Mouse (Mus musculus) cerebellum, adult 9-10 months (tissue): ENCODE data around the gene St6gal2.
A peak's percentile ranks its signal among the peaks of the same experiment; 100 is the strongest.

ENCODE experiments used
- DNase-seq: peaks from one replicate; pipeline ENCODE4 v3.0.0; 2022

The St6gal2 gene

GRCm38 (mm10) chr17:55445250-55446184 is at the start of gene St6gal2:
St6gal2 (plus strand) TSS chr17:55445382.
- DNase-seq: no peak

GRCm38 (mm10) chr17:55406043-55406442 is 39.1 kb upstream of the St6gal2 start:
- no peak for DNase-seq

- no peak for DNase-seq
Measured at GRCm38 (mm10) chr17:55416519-55416918, 28.7 kb upstream of the St6gal2 start.

- DNase-seq: no peak
Measured at GRCm38 (mm10) chr17:55446185-55446527, 974 bp downstream of the St6gal2 start.

GRCm38 (mm10) chr17:55446698-55447097 is 1.5 kb downstream of the St6gal2 start:
- DNase-seq: no peak

GRCm38 (mm10) chr17:55450943-55451342 is 5.8 kb downstream of the St6gal2 start:
- DNase-seq: no peak

- DNase-seq: no peak
Measured at GRCm38 (mm10) chr17:55454487-55454886, 9.3 kb downstream of the St6gal2 start.

GRCm38 (mm10) chr17:55460187-55460586 is 15.0 kb downstream of the St6gal2 start:
- DNase-seq: no peak

GRCm38 (mm10) chr17:55467579-55467978 is 22.4 kb downstream of the St6gal2 start:
- no peak for DNase-seq

- DNase-seq: no peak
Measured at GRCm38 (mm10) chr17:55468963-55469362, 23.8 kb downstream of the St6gal2 start.

GRCm38 (mm10) chr17:55475974-55476373 is 30.8 kb downstream of the St6gal2 start:
- DNase-seq: no peak

GRCm38 (mm10) chr17:55477361-55477760 is 32.2 kb downstream of the St6gal2 start:
- peak; percentile 9 for DNase-seq

GRCm38 (mm10) chr17:55479367-55479766 is 34.2 kb downstream of the St6gal2 start:
- no peak for DNase-seq

- DNase-seq: no peak
Measured at GRCm38 (mm10) chr17:55484108-55484870, 39.1 kb downstream of the St6gal2 start.

GRCm38 (mm10) chr17:55531872-55532271 is 86.7 kb downstream of the St6gal2 start:
- no peak for DNase-seq

- DNase-seq: no peak
Measured at GRCm38 (mm10) chr17:55548476-55548875, 103.3 kb downstream of the St6gal2 start.

GRCm38 (mm10) chr17:55561774-55562173 is 116.6 kb downstream of the St6gal2 start:
- no peak for DNase-seq
